In genomic region chr13:112012640-112013039, GRCm38 (mm10) we compare ENCODE assay signal across 21 mouse cellular contexts.
DNase-seq lines count a peak whose midpoint lies in the region; ATAC-seq and TF ChIP-seq lines count a peak whose summit lies in the region.
"Had no signal": no experiment of that assay in that cellular context is flagged by ENCODE, and none has a peak within 500 bp of the region (broad histone marks: within the 10 kb centered on the region; RNA-seq: fewer than 3 reads in every experiment).

No protein-coding gene starts in this region.

- no peak for TF ChIP-seq POLR2A in heart, adult 2 months (IDR thresholded peaks at IDR 0.05; ENCODE audit: insufficient read depth, low read depth, low read length)

- no peak overlapping the region for H3K4me3 ChIP-seq in heart, adult 2 months
- H3K4me3 ChIP-seq: embryonic facial prominence, embryonic 13.5 days; embryonic facial prominence, embryonic 15.5 days; erythroblast, embryonic 14.5 days; forebrain, embryonic 10.5 days; forebrain, embryonic 12.5 days had no signal

- peak; percentile 25 for DNase-seq in splenic B cell, adult 2 months (ENCODE audit: low read depth, low spot score)
- DNase-seq in heart, adult 2 months: no peak
- no peak for DNase-seq in heart, postnatal 36 days
- DNase-seq: adrenal gland, adult 2 months; adrenal gland, postnatal 10 days; adrenal gland, postnatal 25 days; cerebellum, adult 11 months; cerebellum, adult 2 months; cerebellum, adult 9-10 months; cerebellum, postnatal 10 days; cerebellum, postnatal 25 days; embryo, embryonic 11 days had no signal

- no peak for TF ChIP-seq EP300 in heart, adult 2 months (IDR thresholded peaks at IDR 0.05; ENCODE audit: insufficient read depth, low read depth, low read length)

- no peaks in the 10 kb centered on the region for H3K27me3 ChIP-seq in splenic B cell, adult 2 months (ENCODE audit: control insufficient read depth, insufficient read depth, low read length, poor library complexity, severe bottlenecking)
- no peaks in the 10 kb centered on the region for H3K27me3 ChIP-seq in heart, adult 2 months (ENCODE audit: control insufficient read depth, insufficient read depth, low read length)
- H3K27me3 ChIP-seq: embryonic facial prominence, embryonic 13.5 days; embryonic facial prominence, embryonic 15.5 days; forebrain, embryonic 12.5 days had no signal

- intact Hi-C loops in heart, adult 2 months (cut with DNase I): no loop called here
- intact Hi-C loops in heart, postnatal 36 days (cut with DNase I): no loop called here

- no peaks in the 10 kb centered on the region for H3K36me3 ChIP-seq in splenic B cell, adult 2 months (ENCODE audit: control insufficient read depth, insufficient read depth, low read length, poor library complexity, severe bottlenecking)
- H3K36me3 ChIP-seq in heart, adult 2 months (ENCODE audit: control insufficient read depth, insufficient read depth, low read length): no peaks in the 10 kb centered on the region
- H3K36me3 ChIP-seq: embryonic facial prominence, embryonic 13.5 days; embryonic facial prominence, embryonic 15.5 days; forebrain, embryonic 10.5 days; forebrain, embryonic 12.5 days had no signal

- H3K27ac ChIP-seq in heart, adult 2 months: no peak overlapping the region
- H3K27ac ChIP-seq: embryonic facial prominence, embryonic 13.5 days; embryonic facial prominence, embryonic 15.5 days; forebrain, embryonic 10.5 days; forebrain, embryonic 12.5 days had no signal

- 71% methylated on average over 1 of the region's 1 CpGs for WGBS in heart, adult 2 months

- H3K9ac ChIP-seq in heart, adult 2 months (ENCODE audit: low read depth, low read length): no peak overlapping the region
- H3K9ac ChIP-seq: embryonic facial prominence, embryonic 13.5 days; embryonic facial prominence, embryonic 15.5 days; forebrain, embryonic 12.5 days had no signal

- no peaks in the 10 kb centered on the region for H3K79me2 ChIP-seq in heart, adult 2 months (replicated peaks; ENCODE audit: control insufficient read depth, insufficient read depth, low read length)

- no peaks in the 10 kb centered on the region; the same call in 1 of the 2 replicates for H3K4me1 ChIP-seq in heart, adult 2 months (ENCODE audit: control insufficient read depth, insufficient read depth, low read length)
- H3K4me1 ChIP-seq: embryonic facial prominence, embryonic 13.5 days; embryonic facial prominence, embryonic 15.5 days; forebrain, embryonic 10.5 days; forebrain, embryonic 12.5 days had no signal

- no peak for TF ChIP-seq CTCF in heart, adult 2 months (IDR thresholded peaks at IDR 0.05)

- 0 out of 2 replicates have a peak, but pooled peaks have one; percentile 36 for ATAC-seq in common myeloid progenitor, adult 5-6 weeks (replicated peaks; ENCODE audit: low read depth, poor library complexity, severe bottlenecking)
- ATAC-seq in megakaryocyte, adult 5-6 weeks (ENCODE audit: poor library complexity, severe bottlenecking): peak; percentile 62
- ATAC-seq: forebrain, embryonic 14.5 days; forebrain, embryonic 16.5 days had no signal
